Mouse (Mus musculus) intestine, postnatal 0 days (tissue): ENCODE measurements around the gene Etfbkmt. TPM values are rescaled to one million over a fixed set of nuclear protein-coding genes. Genes with fewer than 3 reads are reported as not detected.
"Not testable (repeated sequence)": the region's sequence is repeated elsewhere in the genome, so short reads cannot be mapped to it uniquely, and the experiment has no call there.

Source experiments
- ATAC-seq: fragments of 200-750 bp; cut with Nextera tagmentation; 2 replicates; pipeline ENCODE4 v1.8.0; 2017; ENCODE audit warnings: mild to moderate bottlenecking, moderate TSS enrichment, moderate library complexity
- H3K27ac ChIP-seq: fragments of 300-500 bp; sonication (generic); 2 replicates; pipeline ENCODE4 v1.5.1; 2014; ENCODE audit warnings: mild to moderate bottlenecking, low read depth, low read length, moderate library complexity
- H3K27me3 ChIP-seq: fragments of 300-500 bp; sonication (generic); replicated peaks from 2 replicates; pipeline ENCODE4 v1.6.1; 2014; ENCODE audit warnings: low read length, mixed read lengths; ENCODE audit not compliant: control insufficient read depth, insufficient read depth
- H3K36me3 ChIP-seq: fragments of 300-500 bp; sonication (generic); 2 replicates; pipeline ENCODE4 v1.6.1; 2014; ENCODE audit warnings: mild to moderate bottlenecking, moderate library complexity; ENCODE audit not compliant: control insufficient read depth, insufficient read depth
- H3K4me1 ChIP-seq: fragments of 300-500 bp; sonication (generic); replicated peaks from 2 replicates; pipeline ENCODE4 v1.6.1; 2014; ENCODE audit warnings: antibody characterized with exemption, low read length, mixed read lengths; ENCODE audit not compliant: control insufficient read depth, insufficient read depth
- H3K4me2 ChIP-seq: fragments of 300-500 bp; sonication (generic); replicated peaks from 2 replicates; pipeline ENCODE4 v1.6.1; 2014; ENCODE audit warnings: low read depth, mild to moderate bottlenecking, moderate library complexity
- H3K4me3 ChIP-seq: fragments of 300-500 bp; sonication (generic); 2 replicates; pipeline ENCODE4 v1.5.1; 2014; ENCODE audit warnings: low read depth, low read length
- H3K9ac ChIP-seq: fragments of 300-500 bp; sonication (generic); 2 replicates; pipeline ENCODE4 v1.6.1; 2014; ENCODE audit warnings: mild to moderate bottlenecking, low read depth, low read length
- H3K9me3 ChIP-seq: fragments of 300-500 bp; sonication (generic); 2 replicates; pipeline ENCODE4 v1.6.1; 2016; ENCODE audit warnings: mixed run types; ENCODE audit not compliant: control insufficient read depth
- CTCF ChIP-seq: sonication (generic); IDR thresholded peaks from 2 replicates; pipeline ENCODE4 v1.5.1; 2016; ENCODE audit warnings: low read depth, mild to moderate bottlenecking, control low read depth, antibody characterized with exemption, moderate library complexity
- WGBS: fragments of 180-500 bp; shearing (Covaris S2); extraction: QIAGEN DNeasy Blood & Tissue Kit; methylation state at CpG from one replicate; pipeline ENCODE4 v1.1.7; 2014; 5-methylcytosine and 5-hydroxymethylcytosine counted together
- polyA plus RNA-seq: library from polyadenylated mRNA; unstranded; fragments of >200 nt; fragmentation: Nextera tagmentation; extraction: Ambion mirVana; gene quantifications from 2 replicates; pipeline ENCODE4 v1.2.1, GENCODE M21; 2015

The Etfbkmt gene
- polyA plus RNA-seq, 1 experiment from 2014 or later = 11.6 TPM

DNA sequence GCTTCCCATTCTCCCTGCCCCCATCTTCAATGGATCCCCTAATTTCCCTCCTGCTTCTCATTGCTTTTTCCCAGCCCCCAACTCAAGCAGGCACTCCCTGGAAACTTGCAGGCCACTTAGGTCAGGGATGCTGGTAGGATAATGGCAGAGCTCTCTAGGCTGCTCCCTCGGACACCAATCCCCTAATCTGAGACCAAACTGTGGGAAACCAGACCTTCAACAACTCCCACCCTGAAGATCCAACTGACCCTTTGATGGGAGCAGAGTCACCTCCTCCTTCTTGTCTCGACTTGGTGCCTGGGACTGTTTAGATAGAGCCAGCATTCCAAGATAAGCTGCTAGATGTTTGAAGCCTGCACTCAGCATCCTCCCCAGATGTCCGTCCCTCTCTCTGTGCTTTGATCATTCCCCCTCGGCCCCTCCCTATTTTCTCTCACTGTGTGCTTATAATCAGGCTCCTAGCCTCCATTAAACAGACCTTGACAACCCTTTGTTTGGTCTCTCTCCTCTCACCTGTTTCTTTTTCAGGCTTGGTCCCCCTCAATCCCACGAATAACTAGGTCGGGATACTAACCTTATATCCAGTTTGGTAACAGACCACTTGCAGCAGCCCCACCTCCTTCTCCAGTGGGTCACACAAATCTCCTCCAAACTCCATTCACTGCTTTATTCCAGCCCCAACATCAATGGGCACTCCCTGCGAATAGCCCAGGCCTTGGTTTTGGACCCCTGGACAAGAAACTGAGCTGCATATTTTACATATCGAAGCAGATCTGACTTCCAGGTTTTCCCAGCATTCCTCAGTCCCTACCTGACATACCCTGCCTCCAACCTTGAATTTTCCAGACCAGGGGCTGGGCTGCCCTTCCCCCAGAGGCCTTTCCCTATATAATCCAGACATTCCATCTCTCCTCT, 14.7 kb downstream of the Etfbkmt start:
- Histone ChIP-seq H3K27ac (no peak overlapping the region), H3K4me3 (no peak overlapping the region), H3K4me2 (no peak overlapping the region; the same call in 1 of the 2 replicates), H3K9ac (no peak overlapping the region), H3K27me3 (no peaks in the 10 kb centered on the region), H3K4me1 (no peaks in the 10 kb centered on the region), H3K9me3 (no peaks in the 10 kb centered on the region), H3K36me3 (peaks cover 7% of the 10 kb centered on the region; the same call in 1 of the 2 replicates)
- 18% methylated on average over 8 of the region's 8 CpGs for WGBS
- no peak for TF ChIP-seq CTCF
- 0 out of 2 replicates have a peak, but pooled peaks have one; percentile 17 for ATAC-seq

DNA sequence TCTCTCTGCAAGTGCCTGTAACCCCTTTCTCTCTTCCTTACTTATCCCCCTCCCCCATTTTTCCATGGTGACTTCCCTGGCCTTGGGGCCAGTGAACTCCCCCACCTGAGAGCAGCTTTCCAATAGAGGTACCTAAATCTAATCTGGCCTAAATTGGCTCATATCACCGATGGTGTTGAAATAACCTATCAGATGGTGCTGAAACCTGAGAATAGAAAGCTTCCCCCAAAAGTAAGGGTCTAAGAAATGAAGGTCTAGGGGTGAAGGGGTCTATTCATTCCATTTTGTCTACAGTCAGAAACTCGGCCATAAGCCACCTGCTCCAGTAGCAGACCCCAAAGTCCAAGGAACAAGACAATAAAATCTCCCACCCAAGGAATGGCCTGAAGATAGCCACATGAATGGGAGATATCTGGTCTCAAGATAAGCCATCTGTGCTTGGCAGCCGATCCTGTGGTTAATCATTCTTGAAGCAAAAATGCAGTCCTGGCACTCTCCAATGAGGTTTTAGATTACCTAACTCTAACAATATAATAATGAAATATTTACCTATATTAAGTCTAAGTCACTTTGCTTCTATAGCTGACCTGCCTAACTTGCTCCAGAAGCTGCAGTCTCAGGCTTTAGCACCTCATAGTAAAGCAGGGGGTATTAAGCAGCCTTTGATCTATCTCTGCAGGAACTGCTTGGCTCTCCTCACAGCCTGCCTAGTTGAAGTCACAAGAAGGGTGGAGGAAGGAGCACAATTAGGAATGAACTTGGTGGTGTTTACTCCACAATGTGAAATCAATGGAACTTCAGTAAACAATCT, 15.6 kb downstream of the Etfbkmt start:
- WGBS = 23% methylated on average over 3 of the region's 3 CpGs
- Histone ChIP-seq H3K27me3 (no peaks in the 10 kb centered on the region), H3K9ac (no peak overlapping the region), H3K4me3 (no peak overlapping the region), H3K4me2 (no peak overlapping the region), H3K27ac (no peak overlapping the region), H3K9me3 (no peaks in the 10 kb centered on the region), H3K36me3 (peaks cover 7% of the 10 kb centered on the region; the same call in 1 of the 2 replicates), H3K4me1 (no peaks in the 10 kb centered on the region)
- peak; percentile 44; the same call in 1 of the 2 replicates for ATAC-seq
- TF ChIP-seq CTCF = no peak

DNA sequence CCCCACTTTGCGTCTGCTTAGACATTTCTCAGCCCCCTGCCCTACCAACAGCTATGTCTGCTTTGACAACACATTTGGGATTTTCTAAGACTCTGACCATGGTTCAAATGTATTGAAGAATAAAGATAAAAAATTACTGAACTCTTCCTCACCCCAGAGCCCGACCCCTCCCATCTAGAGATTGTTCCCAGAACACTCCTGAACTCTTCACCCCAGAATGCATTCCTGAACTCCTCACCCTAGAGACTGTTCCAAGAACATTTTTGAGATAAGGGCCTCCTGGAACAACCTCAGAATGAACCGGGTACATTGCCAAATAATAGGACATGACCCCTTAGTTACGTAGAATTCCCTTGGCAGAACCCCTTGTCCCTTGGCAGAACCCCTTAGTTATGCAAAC, 27.4 kb downstream of the Etfbkmt start:
- H3K36me3 ChIP-seq = peaks cover 19% of the 10 kb centered on the region
- H3K4me3 ChIP-seq, H3K27me3 ChIP-seq, H3K4me1 ChIP-seq, H3K4me2 ChIP-seq, H3K9me3 ChIP-seq, ATAC-seq, H3K27ac ChIP-seq, H3K9ac ChIP-seq: not testable (repeated sequence)
- 49% methylated on average over 3 of the region's 4 CpGs for WGBS

DNA sequence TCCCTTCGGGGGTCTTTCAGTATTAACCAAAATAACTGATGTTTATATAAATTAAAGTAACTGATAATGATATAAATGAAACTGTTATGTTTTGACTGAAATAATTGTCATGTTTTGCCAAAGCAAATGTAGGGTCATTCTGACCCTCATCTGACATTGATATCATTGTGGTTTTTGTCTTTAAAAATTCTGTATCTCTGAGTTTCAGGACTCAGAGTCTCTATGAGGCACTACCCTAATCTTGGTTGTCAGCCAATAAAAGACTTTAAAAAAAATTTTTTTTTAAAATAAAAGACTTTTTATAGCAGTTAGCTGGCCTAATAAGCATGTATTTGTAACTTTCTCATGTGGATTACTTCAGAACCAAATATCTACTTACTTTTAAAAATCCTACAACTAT, 28.0 kb downstream of the Etfbkmt start:
- no peak for TF ChIP-seq CTCF
- Histone ChIP-seq H3K4me1 (no peaks in the 10 kb centered on the region), H3K9me3 (no peaks in the 10 kb centered on the region), H3K4me2 (no peak overlapping the region), H3K36me3 (peaks cover 19% of the 10 kb centered on the region), H3K9ac (no peak overlapping the region), H3K27ac (no peak overlapping the region), H3K4me3 (no peak overlapping the region), H3K27me3 (no peaks in the 10 kb centered on the region)
- WGBS = 95% methylated on average over 1 of the region's 1 CpGs
- no peak for ATAC-seq

DNA sequence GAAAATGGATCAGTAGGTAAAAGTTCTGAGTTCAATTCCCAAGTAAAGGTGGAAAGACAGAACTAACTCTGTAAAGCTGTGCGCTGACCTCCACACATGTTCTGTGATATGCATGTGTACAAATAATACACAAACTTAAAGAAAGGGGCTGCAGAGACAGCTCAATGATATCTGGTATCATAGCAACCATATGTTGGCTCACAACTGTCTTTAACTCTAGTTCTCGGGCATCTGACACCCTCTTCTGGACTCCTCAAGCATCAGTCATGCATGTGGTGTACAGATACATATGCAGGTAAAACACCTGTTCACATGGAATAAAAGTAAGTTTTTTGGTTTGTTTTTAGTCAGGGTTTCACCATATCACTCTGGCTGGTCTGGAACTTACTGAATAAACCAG, 28.8 kb downstream of the Etfbkmt start:
- no peaks in the 10 kb centered on the region for H3K9me3 ChIP-seq
- H3K9ac ChIP-seq = no peak overlapping the region
- H3K4me1 ChIP-seq = no peaks in the 10 kb centered on the region
- H3K27ac ChIP-seq = no peak overlapping the region
- no peak for ATAC-seq
- no peak for TF ChIP-seq CTCF
- no peak overlapping the region for H3K4me2 ChIP-seq
- H3K27me3 ChIP-seq = no peaks in the 10 kb centered on the region
- peaks cover 19% of the 10 kb centered on the region for H3K36me3 ChIP-seq
- WGBS = 94% methylated on average over 2 of the region's 2 CpGs
- H3K4me3 ChIP-seq = no peak overlapping the region

DNA sequence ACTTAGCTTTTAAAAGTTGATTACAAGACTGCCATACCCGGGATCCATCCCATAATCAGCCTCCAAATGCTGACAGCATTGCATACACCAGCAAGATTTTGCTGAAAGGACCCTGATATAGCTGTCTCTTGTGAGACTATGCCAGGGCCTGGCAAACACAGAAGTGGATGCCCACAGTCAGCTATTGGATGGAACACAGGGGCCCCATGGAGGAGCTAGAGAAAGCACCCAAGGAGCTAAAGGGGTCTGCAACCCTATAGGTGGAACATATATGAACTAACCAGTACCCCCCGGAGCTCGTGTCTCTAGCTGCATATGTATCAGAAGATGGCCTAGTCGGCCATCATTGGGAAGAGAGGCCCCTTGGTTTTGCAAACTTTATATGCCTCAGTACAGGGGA, 30.3 kb downstream of the Etfbkmt start:
- H3K27me3 ChIP-seq, H3K9ac ChIP-seq, H3K27ac ChIP-seq, H3K4me2 ChIP-seq, H3K4me3 ChIP-seq, H3K4me1 ChIP-seq, H3K9me3 ChIP-seq, ATAC-seq: not testable (repeated sequence)
- H3K36me3 ChIP-seq = peaks cover 16% of the 10 kb centered on the region
- 96% methylated on average over 4 of the region's 4 CpGs for WGBS
